8 mouse cellular contexts compared by ENCODE assay signal in the genomic region with DNA sequence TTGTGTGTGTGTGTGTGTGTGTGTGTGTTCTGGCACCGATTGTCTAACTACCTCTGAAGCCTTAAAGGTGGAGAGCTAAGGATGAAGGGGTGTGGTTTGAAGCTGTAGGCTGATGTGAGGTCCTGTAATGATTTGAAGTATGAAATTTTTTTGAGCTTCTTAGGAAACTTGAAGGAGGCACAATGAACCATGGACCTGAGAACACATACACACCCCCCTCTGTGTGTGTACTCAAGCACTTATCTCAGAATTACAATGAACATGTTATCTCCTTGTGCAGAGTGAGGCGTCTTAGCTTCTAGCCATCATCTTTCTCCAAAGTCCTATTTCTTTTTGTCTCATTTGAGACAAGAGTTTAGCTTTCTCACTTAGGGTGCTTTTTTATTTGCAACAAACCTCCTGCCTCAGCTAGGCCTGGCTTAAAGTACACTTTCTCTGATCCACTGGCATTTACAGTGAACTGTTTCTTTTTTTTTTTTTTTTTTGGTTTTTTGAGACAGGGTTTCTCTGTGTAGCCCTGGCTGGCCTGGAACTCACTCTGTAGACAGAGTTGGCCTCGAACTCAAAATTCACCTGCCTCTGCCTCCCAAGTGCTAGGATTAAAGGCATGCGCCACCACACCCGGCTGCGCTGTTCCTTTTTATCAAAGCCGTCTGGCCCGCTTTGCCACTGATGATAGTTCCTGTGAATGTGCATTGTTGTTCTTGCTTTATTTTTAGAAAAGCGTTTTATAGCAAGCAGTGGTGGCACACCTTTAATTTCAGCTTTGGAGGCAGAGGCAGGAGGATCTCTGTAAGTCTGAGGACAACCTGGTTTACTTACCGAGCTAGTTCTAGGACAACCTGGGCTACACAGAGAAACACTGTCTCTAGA. TPM values are rescaled to one million over a fixed set of nuclear protein-coding genes. Genes with fewer than 3 reads are reported as not detected.
DNase-seq lines count a peak whose midpoint lies in the region; ATAC-seq and TF ChIP-seq lines count a peak whose summit lies in the region.

No protein-coding gene starts in this region.

- H3K27me3 ChIP-seq in embryonic facial prominence, embryonic 14.5 days (replicated peaks; ENCODE audit: control insufficient read depth, insufficient read depth, low read length): no peaks in the 10 kb centered on the region
- no peaks in the 10 kb centered on the region for H3K27me3 ChIP-seq in limb, embryonic 14.5 days (ENCODE audit: control insufficient read depth, insufficient read depth, low read length)
- no peaks in the 10 kb centered on the region for H3K27me3 ChIP-seq in small intestine, adult 2 months (ENCODE audit: control insufficient read depth, insufficient read depth, low read length)

- no peaks in the 10 kb centered on the region for H3K36me3 ChIP-seq in embryonic facial prominence, embryonic 14.5 days (ENCODE audit: control insufficient read depth, insufficient read depth, low read length)
- H3K36me3 ChIP-seq in limb, embryonic 14.5 days (ENCODE audit: control insufficient read depth, insufficient read depth, low read length): no peaks in the 10 kb centered on the region
- H3K36me3 ChIP-seq in small intestine, adult 2 months (ENCODE audit: control insufficient read depth, insufficient read depth, low read length): peaks cover 17% of the 10 kb centered on the region

- H3K4me2 ChIP-seq in embryonic facial prominence, embryonic 14.5 days (ENCODE audit: low read depth, low read length): peak overlapping the region; percentile 79
- peak overlapping the region; percentile 80 for H3K4me2 ChIP-seq in limb, embryonic 14.5 days (replicated peaks; ENCODE audit: low read depth, low read length, severe bottlenecking)

- 78% methylated on average over 10 of the region's 10 CpGs for WGBS in embryonic facial prominence, embryonic 14.5 days
- WGBS in limb, embryonic 14.5 days: 81% methylated on average over 10 of the region's 10 CpGs
- WGBS in small intestine, adult 2 months: 59% methylated on average over 10 of the region's 10 CpGs

- peak; percentile 2; the same call in 1 of the 2 replicates for ATAC-seq in embryonic facial prominence, embryonic 14.5 days (ENCODE audit: low read depth)
- ATAC-seq in limb, embryonic 14.5 days (ENCODE audit: low FRiP score, low read depth): no peak; the same call in 1 of the 2 replicates

- no peak for TF ChIP-seq POLR2A in limb, embryonic 14.5 days (IDR thresholded peaks at IDR 0.05; ENCODE audit: borderline replicate concordance, extremely low read depth, insufficient read depth, insufficient read length)
- no peak for TF ChIP-seq POLR2A in small intestine, adult 2 months (IDR thresholded peaks at IDR 0.05; ENCODE audit: low read depth, low read length)

- H3K9ac ChIP-seq in embryonic facial prominence, embryonic 14.5 days (ENCODE audit: low read depth, low read length): peak overlapping the region; percentile 59; the same call in 1 of the 2 replicates
- 0 out of 2 replicates have a peak overlapping the region, but pooled peaks have one; percentile 38 for H3K9ac ChIP-seq in limb, embryonic 14.5 days (ENCODE audit: low read depth, low read length, severe bottlenecking)

- DNase-seq in lung, postnatal 36 days: peak; percentile 25
- DNase-seq in lung, postnatal 14 days: no peak
- DNase-seq in embryonic facial prominence, embryonic 14.5 days (ENCODE audit: low spot score): no peak
- DNase-seq in limb, embryonic 14.5 days (ENCODE audit: low spot score): no peak
- no peak for DNase-seq in thymus, postnatal 25 days
- no peak for DNase-seq in layer of hippocampus, adult 9-10 months (ENCODE audit: low spot score)
- no peak for DNase-seq in adrenal gland, adult 8-10 months

- peak overlapping the region; percentile 88 for H3K27ac ChIP-seq in embryonic facial prominence, embryonic 14.5 days (replicated peaks; ENCODE audit: low read depth, low read length)
- H3K27ac ChIP-seq in limb, embryonic 14.5 days (replicated peaks; ENCODE audit: low read depth, low read length): peak overlapping the region; percentile 65
- H3K27ac ChIP-seq in small intestine, adult 2 months (ENCODE audit: insufficient read depth, low read depth, low read length): peak overlapping the region; percentile 62

- peak overlapping the region; percentile 42 for H3K4me3 ChIP-seq in embryonic facial prominence, embryonic 14.5 days (ENCODE audit: low read depth, low read length)
- H3K4me3 ChIP-seq in limb, embryonic 14.5 days (replicated peaks; ENCODE audit: low read length): peak overlapping the region; percentile 47
- H3K4me3 ChIP-seq in small intestine, adult 2 months (ENCODE audit: low read depth, low read length): no peak overlapping the region

- no peaks in the 10 kb centered on the region for H3K9me3 ChIP-seq in embryonic facial prominence, embryonic 14.5 days (ENCODE audit: control insufficient read depth, low read length)
- H3K9me3 ChIP-seq in limb, embryonic 14.5 days (ENCODE audit: control insufficient read depth, low read length): no peaks in the 10 kb centered on the region

- no peak for TF ChIP-seq CTCF in small intestine, adult 2 months (IDR thresholded peaks at IDR 0.05; ENCODE audit: extremely low read depth, insufficient read length, insufficient replicate concordance, low read depth, low read length)

- peaks cover 26% of the 10 kb centered on the region for H3K4me1 ChIP-seq in embryonic facial prominence, embryonic 14.5 days (ENCODE audit: control insufficient read depth, insufficient read depth, low read length)
- H3K4me1 ChIP-seq in limb, embryonic 14.5 days (ENCODE audit: control insufficient read depth, insufficient read depth, low read length): peaks cover 21% of the 10 kb centered on the region
- H3K4me1 ChIP-seq in small intestine, adult 2 months (ENCODE audit: control insufficient read depth, insufficient read depth, insufficient read length, low read length): peaks cover 26% of the 10 kb centered on the region

RNA-seq across cellular contexts. Expression of gene Bcat2, which starts 1.1 kb away (rescaled TPM):
- polyA plus RNA-seq in embryonic facial prominence, embryonic 14.5 days (2014; fragmentation: Nextera tagmentation; extraction: Ambion mirVana): 50.1 and 51.0 TPM in 2 replicates
- 67.6 and 71.5 TPM in 2 replicates for polyA plus RNA-seq in limb, embryonic 14.5 days (2012; rRNA removed)
- polyA plus RNA-seq in limb, embryonic 14.5 days (2014; fragmentation: Nextera tagmentation; extraction: Ambion mirVana): 57.2 and 60.4 TPM in 2 replicates
- 26.3 and 41.8 TPM in 2 replicates for polyA plus RNA-seq in small intestine, adult 2 months (2012; rRNA removed)
- 100 to 1,000 TPM; 191 to 306 (median 245) TPM for total RNA-seq in adrenal gland, adult 8-10 months (2022)

RNA-seq across cellular contexts. Expression of gene Hsd17b14, which starts 14.1 kb away (rescaled TPM):
- polyA plus RNA-seq in embryonic facial prominence, embryonic 14.5 days (2014; fragmentation: Nextera tagmentation; extraction: Ambion mirVana): 0.77 and 1.0 TPM in 2 replicates
- 1.1 and 1.2 TPM in 2 replicates for polyA plus RNA-seq in limb, embryonic 14.5 days (2012; rRNA removed)
- 0.44 and 0.92 TPM in 2 replicates for polyA plus RNA-seq in limb, embryonic 14.5 days (2014; fragmentation: Nextera tagmentation; extraction: Ambion mirVana)
- 0.20 and 0.25 TPM in 2 replicates for polyA plus RNA-seq in small intestine, adult 2 months (2012; rRNA removed)
- total RNA-seq in adrenal gland, adult 8-10 months (2022): 1 to 10 TPM in 2 of 4 experiments, under 1 TPM in 1, not detected in 1; 0.99 to 2.6 (median 2.1) TPM

RNA-seq across cellular contexts. Expression of gene Plekha4, which starts 42.7 kb away (rescaled TPM):
- polyA plus RNA-seq in embryonic facial prominence, embryonic 14.5 days (2014; fragmentation: Nextera tagmentation; extraction: Ambion mirVana): 6.8 and 7.3 TPM in 2 replicates
- 13.1 and 17.2 TPM in 2 replicates for polyA plus RNA-seq in limb, embryonic 14.5 days (2012; rRNA removed)
- polyA plus RNA-seq in limb, embryonic 14.5 days (2014; fragmentation: Nextera tagmentation; extraction: Ambion mirVana): 4.3 and 4.6 TPM in 2 replicates
- 4.7 and 4.9 TPM in 2 replicates for polyA plus RNA-seq in small intestine, adult 2 months (2012; rRNA removed)
- total RNA-seq in adrenal gland, adult 8-10 months (2022): 1 to 10 TPM; 3.1 to 6.9 (median 4.3) TPM

RNA-seq across cellular contexts. Expression of gene Ppp1r15a, which starts 42.8 kb away (rescaled TPM):
- polyA plus RNA-seq in embryonic facial prominence, embryonic 14.5 days (2014; fragmentation: Nextera tagmentation; extraction: Ambion mirVana): 20.7 and 21.9 TPM in 2 replicates
- polyA plus RNA-seq in limb, embryonic 14.5 days (2012; rRNA removed): 27.5 and 29.8 TPM in 2 replicates
- 21.2 and 22.1 TPM in 2 replicates for polyA plus RNA-seq in limb, embryonic 14.5 days (2014; fragmentation: Nextera tagmentation; extraction: Ambion mirVana)
- 15.3 and 15.9 TPM in 2 replicates for polyA plus RNA-seq in small intestine, adult 2 months (2012; rRNA removed)
- total RNA-seq in adrenal gland, adult 8-10 months (2022): 10 to 100 TPM; 29.2 to 62.8 (median 45.0) TPM

RNA-seq across cellular contexts. Expression of gene Fgf21, which starts 46.5 kb away (rescaled TPM):
- polyA plus RNA-seq in embryonic facial prominence, embryonic 14.5 days (2014; fragmentation: Nextera tagmentation; extraction: Ambion mirVana): 0.45 and 1.0 TPM in 2 replicates
- polyA plus RNA-seq in limb, embryonic 14.5 days (2012; rRNA removed): 0.58 and 0.73 TPM in 2 replicates
- 0.43 and 0.66 TPM in 2 replicates for polyA plus RNA-seq in limb, embryonic 14.5 days (2014; fragmentation: Nextera tagmentation; extraction: Ambion mirVana)
- polyA plus RNA-seq in small intestine, adult 2 months (2012; rRNA removed): 0.29 and 4.2 TPM in 2 replicates
- total RNA-seq in adrenal gland, adult 8-10 months (2022): not detected
